Mouse (Mus musculus) cerebellum, adult 11-12 months (tissue): ENCODE data around the gene Cryl1.

Experiments
- DNase-seq: peaks from one replicate; pipeline ENCODE4 v3.0.0; 2022

Cryl1 gene

DNA sequence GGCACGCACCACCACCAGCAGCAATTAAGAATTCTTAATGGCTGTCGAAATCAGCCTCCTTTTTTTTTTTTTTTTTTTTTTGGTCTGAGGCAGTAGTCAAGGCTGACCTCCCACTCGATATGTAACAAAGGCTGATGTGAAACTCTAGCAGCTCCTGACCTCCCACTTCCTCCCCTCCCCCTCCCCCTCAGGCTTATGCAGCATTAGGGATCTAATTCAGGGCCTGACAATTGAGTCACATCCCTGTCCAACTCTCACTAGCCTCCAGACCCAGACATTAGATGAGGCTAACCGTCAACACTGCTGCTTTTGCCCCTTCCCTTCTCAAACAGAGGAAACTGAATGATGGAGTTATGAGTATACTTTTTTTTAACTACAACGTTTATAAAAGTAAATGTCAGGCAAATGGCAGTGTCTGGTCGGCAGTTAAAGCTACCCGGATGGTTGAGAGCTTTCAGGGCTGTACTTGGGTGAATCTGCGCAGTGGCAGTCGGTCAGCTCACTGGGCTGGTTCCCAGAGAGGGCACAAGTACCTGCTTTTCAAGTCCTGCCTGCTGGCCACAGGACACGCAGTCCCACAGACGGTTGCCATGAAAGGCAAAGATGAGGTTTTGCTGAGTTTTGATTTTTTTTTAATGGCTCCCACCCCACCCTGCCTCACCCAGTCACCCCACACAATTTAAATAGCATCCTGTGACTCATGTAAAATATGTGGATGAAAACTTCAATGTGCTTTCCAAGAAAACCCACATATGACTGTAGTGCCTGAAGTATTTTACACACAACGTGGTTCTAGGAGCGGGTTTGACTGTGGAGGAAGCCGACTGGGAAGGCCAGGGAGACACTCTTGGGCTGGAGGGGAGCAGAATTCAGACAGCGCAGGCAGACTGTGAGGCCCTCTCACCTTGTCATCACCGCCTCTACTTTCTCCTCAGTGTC is 81.4 kb downstream of the Cryl1 start:
- no peak for DNase-seq

DNA sequence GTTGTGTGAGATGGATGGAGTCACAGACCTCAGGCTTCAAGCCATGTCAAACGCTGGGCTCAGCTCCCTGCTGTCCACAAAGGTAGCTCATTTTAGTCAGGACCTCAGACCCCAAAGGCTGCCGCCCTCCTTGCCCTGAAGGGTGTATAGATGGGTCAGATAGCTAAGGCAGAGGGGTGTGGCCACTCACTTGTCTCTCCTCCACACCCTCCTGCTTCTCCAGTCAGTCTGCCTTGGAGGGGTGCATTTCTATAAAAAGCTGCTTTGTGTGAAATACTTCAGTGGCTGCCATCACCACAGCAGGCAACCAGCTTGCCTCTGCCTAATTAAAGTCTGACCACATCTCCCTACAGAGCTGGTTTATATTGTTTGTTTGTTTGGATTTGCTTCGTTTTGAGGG is 82.4 kb downstream of the Cryl1 start:
- DNase-seq = no peak

DNA sequence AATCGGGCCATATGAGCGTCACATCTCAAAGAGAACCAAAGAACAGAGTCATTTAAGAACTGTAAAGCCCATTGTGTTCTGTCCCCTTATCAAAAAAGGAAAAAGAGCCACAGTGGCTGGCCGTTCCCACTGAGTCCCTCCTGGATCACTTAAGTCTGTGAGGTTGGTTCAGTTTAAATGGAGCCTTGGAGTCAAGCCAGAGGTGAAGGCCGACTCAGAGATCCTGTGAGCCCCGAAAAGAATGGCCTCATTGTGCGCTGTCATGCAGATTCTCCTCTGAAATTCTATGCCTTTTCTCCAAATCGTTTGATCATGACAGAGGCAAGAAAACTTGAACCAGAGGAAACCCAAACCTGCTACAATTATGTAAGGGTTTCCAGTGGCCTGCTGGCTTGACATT is 82.8 kb downstream of the Cryl1 start:
- DNase-seq = no peak

DNA sequence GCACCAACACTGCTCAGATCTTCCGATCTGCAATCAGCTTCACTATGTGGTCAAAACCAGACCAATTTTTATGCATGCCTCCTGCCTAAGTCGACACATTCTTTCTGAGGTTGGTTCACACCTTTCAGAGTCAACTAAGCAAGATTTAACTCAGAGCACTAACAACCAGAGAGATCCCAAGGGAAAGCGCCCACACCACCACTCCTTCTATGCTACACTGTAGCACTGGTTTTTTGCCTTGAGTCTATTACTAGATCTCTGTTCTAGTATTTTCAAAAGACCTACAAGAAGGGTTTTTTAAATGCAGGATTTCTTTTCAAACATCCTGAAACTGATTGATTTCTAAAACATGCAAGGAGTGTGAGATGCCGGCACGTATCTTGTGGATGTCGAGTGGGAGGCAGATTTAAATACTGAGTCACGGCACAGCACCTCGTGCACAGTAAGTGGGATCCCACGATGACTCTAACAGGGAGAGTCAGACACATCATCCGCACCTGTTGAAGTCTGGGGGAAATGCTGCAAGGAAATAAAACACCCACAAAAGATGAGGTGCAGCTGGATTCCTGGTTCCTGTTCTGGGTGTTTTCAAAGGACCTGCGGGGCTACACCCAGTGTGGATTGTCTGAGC is 96.6 kb downstream of the Cryl1 start:
- no peak for DNase-seq

DNA sequence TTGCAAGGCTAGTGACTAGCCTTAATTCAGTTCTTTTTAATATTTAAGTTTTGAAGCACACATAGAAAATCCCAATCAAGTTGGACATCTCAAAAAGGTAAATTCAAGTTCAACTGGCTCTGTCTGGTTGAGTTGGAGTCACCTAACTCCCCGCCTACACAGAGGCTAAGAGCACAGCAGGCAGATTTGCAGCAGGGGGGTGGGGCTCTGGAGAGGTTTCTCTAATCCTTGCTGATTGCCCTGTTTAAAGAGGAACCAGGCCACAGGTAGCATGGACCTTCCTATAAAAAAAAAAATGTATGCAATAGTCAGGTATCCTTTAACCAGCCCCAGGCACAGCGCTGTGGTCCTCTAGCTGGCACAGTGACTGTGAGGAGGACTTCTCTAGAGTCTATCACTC is 97.8 kb downstream of the Cryl1 start:
- no peak for DNase-seq

DNA sequence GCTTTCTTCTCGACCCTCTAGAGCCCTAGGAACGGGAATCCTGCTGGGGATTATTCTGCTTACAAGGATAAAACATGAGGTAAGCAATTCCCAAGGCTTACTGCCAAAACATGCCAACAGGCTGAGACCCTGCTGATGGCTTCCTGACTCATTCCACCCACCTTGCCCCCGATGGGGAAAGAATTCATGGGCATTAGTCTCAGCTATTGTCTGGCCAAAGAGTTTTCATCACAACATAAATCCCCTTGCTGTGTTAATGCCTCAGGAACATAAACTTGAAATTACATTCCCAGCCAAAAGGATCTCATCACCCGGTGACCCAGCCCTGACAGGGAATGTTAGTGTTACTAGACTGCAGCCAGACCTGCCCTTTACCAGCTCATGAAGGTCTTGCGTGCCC is 100.7 kb downstream of the Cryl1 start:
- DNase-seq = no peak

DNA sequence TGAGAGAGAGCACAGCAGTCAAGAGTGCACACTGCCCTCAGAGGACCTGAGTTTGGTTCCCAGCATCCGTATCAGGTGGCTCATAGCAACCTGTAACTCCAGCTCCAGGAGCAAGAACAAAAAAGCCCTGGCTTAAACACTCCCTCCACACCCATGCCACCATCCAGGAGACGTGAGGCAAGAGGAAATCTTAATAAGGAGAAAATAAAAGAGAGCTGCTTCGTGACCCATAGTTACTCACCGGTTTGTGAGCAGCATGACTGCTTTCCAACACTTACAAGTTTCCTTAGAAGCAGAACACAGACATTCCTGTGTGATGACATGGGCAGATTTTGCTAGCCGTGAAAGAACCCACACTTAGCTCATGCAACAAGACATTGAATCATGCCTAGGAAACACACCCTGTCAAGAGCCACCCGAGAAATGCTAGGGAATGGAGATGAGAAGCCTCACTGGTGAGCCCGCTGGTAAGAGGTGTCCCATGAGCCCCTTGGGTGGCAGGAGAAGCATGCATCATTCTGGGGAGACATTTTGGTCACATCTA is 106.9 kb downstream of the Cryl1 start:
- no peak for DNase-seq

DNA sequence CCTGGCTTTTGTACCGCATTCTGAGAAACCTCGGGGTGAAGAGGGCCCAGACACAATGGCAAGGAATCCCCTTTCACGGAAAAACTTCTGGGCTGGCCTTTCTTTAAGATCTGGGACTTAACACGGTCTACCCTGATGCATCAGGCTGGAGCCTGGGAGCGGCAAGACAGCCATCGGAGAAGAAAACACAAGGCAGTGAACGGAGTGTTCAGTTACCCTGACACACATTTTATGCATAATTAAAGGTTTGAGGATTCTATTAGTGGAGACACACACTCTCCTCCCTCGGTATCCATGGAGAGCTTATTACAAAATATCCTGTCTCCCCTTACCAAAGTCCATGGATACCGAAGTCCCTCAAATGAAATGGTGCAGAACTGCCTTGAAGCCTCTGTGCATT is 109.2 kb downstream of the Cryl1 start:
- DNase-seq = no peak

DNA sequence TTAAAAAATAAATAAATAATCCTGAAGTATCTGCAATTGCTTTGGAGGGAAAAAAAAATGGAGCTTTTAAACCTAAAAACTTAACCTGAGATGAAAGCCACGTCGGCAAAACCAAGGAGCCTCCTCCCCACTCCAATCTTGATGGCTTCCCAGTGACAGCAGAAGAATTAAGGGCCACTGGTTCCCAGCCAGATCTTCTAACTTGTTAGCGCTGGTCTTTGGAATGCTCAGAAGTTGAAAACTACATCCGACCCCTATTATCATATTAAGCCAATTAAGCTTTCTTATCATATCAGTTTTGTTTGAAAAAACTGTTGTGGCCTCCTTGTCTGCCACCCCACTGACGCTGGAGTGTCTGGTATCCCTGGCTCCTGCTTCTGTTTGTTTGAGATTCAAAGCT is 114.5 kb downstream of the Cryl1 start:
- DNase-seq = no peak

DNA sequence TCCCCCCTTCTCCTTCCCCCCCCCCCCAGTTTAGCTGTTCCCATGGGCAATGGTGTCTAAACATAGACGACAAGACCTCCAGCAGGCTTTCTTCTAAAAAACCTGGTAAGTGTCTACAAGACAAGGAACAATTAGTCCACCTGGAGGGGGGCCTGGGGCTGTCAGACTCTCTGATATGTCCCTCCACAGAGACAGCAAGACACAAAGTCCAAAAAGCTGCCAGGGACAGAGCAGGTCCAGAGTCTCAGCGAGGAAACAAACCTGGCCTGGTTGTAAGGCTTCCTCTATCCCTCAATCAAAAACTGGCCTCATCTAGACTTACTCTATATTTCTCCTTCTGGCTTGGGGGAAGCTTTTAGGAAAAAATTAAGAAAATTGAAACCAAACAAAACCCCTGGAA is 115.7 kb downstream of the Cryl1 start:
- no peak for DNase-seq

DNA sequence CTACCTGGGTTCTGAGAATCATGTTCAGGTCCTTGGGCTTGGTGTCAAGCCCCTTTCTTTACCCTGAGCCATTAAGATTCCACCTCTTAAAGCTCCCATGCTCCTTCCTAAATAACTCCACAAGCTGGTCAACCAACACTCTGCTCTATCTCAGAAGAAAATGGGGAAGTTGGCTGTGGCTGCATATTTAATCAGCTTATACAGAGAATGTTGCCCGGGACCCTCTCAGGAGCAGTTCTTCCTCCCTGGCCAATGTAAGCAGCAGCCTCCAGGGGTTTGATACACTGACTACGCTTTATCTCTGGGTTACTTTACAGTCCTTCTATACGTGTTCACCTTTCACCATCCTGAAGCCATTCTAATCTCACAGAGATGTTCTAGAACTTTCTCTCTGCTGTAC is 117.5 kb downstream of the Cryl1 start:
- no peak for DNase-seq

DNA sequence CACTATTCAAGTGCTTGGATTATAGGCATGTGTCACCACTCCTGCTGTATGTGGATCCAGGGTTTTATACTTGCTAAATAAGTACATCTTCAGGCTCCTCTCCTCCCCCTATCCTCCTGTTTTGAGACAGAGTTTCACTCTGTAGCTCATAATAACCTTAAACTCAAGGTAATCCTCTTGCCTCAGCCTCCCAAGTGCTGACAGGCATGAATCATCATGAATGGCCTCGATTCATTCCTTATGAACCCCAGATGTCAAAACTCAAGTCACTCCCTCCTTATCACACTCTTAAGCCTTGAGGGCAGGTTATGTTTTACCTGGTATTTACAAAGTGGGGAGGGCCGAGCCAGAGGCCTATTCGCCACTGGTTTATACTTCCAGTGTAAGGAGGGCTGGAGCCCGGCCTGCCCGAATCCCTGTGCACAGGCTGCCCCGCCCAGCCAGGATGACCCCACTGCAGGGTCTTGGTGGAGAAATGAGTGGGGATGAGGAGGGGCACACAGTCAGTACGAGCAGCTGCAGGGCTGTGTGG is 121.8 kb downstream of the Cryl1 start:
- no peak for DNase-seq

DNA sequence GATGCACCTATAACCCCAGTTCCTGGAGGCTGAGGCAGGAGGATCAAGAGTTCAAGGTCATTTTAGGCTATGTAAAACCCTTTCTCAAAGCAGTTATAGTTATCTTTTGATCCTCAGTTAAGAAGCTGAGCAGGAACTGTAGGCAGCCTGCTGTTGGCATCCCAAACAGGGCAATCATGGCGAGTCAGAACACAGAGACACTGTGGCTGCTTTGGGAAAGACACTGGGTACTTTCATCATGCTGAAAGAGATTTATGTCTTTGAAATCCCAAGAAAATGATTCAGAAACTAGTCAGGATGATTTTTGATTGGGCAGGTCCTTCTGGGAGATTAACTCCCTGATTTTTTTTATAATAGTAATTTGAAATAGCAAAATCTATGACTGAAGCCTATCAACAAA is 126.0 kb downstream of the Cryl1 start:
- no peak for DNase-seq

DNA sequence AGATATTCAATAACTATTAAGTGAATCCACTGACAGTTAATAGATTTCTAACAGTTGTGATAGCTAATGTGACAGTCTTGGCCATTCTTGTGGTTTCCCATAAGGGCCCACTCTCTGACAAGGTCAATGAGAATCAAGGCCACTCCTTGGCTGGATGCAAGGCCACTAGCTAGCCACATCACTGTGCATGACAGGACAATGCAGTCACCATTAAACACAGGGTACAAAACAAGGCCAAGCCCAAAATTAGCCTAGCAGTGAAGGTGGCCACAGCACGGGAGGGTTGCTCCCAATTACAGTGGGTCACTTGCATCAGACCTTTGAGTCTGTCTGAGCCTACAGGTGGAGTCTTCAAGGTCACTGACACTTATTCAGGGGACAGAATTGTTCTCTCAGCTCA is 126.5 kb downstream of the Cryl1 start:
- no peak for DNase-seq

DNA sequence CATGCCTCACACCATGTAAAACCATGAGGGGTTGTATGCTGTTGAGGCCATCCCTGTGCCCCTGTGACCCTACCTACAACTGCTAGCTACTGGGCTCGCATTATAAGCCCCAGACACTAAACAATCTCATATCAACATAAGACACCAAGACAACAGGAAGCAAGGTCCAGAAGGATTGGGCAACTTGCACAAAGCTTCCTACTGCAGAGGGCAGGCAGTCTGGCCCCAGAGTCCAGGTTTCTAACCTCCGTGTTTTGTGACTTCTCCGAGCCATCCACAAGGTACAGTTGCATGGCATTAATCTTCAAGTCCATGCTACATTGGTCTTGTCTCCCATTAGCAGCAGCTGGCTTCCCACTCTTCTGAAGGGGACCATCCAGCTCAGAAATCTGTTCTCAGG is 129.4 kb downstream of the Cryl1 start:
- DNase-seq = no peak

DNA sequence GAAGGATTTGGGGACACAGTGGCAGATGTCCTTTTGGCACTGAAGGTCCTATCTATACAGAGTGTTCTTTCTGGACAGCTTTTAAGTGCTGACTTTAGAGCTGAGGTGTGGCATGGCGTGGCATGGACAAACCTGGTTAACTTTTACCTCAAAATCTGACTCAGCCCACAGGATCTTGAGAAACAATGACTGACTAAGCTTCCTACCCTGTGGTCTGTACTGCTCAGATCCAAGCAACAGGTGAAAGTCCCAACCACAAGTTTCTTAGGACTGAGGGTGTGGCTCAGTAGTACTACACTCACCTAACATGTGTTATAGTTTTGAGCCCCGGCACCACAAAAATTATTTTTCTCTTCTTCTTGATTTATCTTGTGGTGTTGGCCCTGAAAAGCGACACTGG is 130.0 kb downstream of the Cryl1 start:
- no peak for DNase-seq

DNA sequence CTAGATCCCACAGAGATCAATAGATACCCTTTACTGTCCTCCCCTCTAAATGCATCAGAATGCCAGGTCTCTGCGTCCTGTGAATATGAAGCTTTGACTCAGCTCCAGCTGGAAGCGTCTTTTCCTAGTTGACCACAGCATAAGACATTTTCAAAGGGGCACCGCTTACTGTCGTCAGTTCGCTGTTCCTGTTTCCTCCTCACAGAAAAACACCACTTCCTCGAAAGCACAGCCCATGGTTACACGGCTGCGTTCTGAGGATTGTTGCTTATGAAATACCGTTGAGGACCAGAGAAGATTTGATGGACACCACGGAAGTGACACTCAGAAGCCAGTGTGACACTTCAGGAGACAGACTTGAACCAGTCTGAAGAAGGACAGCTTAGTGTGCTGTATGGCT is 134.4 kb downstream of the Cryl1 start:
- no peak for DNase-seq

DNA sequence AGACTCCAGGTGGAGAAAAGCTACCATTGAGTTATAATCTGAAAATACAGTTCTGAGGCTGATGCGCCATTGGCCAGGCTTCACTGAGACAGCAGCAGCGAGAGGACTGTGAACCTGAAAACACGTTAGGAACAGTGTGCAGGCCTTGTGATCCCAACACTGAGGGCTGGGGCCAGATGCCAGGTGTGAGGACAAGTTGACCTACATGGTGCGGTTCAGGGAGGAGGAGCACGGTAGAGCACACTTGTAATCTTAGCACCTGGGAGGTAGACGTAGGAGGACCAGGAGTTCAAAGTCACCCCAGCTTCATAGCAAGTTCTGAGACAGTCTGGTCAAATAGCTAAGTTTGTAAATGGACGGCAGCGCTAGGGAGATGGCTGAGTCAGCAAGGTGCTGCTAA is 139.0 kb downstream of the Cryl1 start:
- no peak for DNase-seq

DNA sequence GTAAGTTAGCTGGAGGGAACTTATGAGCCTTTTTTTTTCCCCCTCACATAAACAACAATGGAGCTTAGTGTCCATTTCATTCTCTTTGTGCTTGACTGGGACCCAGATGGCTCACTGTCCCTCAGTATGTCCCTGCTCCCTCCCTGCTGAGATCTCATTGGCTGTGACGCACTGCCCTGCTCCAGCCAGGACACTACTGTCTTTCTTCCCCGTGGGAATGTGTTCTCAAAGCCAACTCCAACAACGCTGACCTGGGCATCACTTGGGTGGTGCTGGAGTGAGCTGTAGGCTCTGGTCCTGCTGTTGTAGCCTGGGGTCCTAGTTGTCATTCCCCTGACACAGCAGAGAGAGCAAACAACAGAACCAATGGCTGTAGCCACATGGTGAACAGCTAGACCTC is 149.7 kb downstream of the Cryl1 start:
- no peak for DNase-seq

DNA sequence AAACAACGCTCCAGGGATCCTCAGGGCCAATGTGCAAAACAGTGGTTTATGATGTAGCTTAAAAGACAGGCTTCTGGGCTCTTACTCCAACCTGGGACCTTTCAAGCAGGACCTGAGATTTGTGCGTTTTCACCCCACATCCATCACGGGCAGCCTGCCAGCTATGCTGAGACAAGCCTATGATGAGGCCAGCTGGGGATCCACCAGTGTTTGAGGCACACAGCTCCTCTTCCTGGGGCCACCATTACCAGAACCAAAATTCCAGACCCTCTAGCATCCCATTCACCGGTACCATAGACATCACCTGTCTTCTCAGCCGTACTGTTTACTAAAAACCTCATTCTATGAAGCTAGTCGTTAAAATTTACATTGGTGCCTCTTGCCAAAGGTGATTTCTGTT is 151.8 kb downstream of the Cryl1 start:
- DNase-seq = no peak

DNA sequence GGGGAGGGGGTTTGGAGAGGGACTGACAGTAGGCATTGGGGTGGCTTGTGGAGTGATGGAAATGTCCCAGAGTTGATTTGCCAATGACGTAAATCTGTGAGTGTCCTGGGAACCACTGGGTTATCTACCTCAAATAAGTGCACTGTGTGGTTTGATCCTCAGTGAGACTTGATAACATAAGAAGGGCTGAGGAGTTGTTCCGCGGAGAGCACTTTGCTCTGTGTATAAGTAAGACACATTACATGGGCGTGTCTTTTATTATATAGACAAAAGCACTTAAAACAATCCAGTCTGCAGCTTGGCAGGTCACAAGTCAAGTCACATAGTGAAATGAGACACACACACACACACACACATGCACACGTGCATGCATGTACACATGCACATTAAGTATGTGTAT is 155.4 kb downstream of the Cryl1 start:
- no peak for DNase-seq

DNA sequence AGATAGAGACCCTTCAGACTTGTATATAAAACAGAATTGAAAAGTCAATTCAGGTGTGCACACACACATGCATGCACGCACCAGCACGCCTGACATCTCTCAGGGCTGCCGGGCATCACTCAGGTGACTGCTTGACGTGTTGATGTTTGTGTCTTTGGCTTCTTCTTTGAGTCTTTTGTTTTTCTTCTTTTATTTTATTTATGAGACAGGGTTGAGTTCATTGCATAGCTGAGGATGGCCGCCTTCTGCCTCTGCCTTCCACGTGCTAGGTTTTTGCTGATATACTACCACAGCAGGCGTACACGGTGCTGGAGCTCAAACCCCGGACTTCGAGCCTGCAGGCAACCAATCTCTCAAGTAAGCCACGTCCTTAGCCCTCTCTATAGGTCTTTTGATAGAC is 163.1 kb downstream of the Cryl1 start:
- DNase-seq = no peak

DNA sequence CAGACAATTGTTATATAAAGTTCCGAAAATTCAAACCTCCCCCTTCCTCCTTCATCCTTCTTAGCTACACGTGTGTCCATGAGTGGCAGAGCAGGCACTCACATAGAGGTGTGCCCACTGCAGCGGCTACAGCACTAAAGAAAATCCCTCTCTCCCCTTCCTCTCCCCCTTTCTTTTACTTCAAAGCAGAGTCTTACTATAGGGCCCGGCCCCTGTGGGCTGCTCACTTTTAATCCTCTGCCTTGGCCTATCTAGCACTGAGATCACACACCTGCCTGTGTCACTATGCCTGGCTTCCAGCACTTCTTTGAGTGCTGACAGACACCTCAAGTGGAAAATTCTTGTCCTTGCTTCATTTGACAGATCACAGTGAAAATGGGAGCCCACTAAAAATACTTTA is 163.6 kb downstream of the Cryl1 start:
- DNase-seq = no peak
